Mouse (Mus musculus): Measurements from ENCODE around the gene Stam. TPM values are rescaled to one million over a fixed set of nuclear protein-coding genes. Genes with fewer than 3 reads are reported as not detected.

Gene Stam
- polyA plus RNA-seq, 1 experiment: 71.3 TPM

- Histone ChIP-seq H3K4me3 (ENCODE audit: low read depth, low read length) (no peak overlapping the region), H3K4me1 (ENCODE audit: control insufficient read depth, insufficient read depth, low read length) (no peaks in the 10 kb centered on the region), H3K9me3 (replicated peaks; ENCODE audit: control insufficient read depth, insufficient read depth, low read length, poor library complexity, severe bottlenecking) (peaks cover 16% of the 10 kb centered on the region), H3K9ac (ENCODE audit: low read depth, poor library complexity, severe bottlenecking) (no peak overlapping the region), H3K27me3 (ENCODE audit: control insufficient read depth, insufficient read depth, low read length, poor library complexity, severe bottlenecking) (no peaks in the 10 kb centered on the region), H3K36me3 (ENCODE audit: control insufficient read depth, insufficient read depth, low read length, poor library complexity, severe bottlenecking) (0 out of 2 replicates have a peak, but pooled peaks cover 5% of the 10 kb centered on the region), H3K27ac (ENCODE audit: insufficient read depth, low read length) (no peak overlapping the region)
- no peak for TF ChIP-seq POLR2A (IDR thresholded peaks at IDR 0.05; ENCODE audit: insufficient read depth, low read length)
- no peak for TF ChIP-seq EP300 (IDR thresholded peaks at IDR 0.05; ENCODE audit: insufficient read depth, low read depth, low read length)
- no peak for TF ChIP-seq CTCF (IDR thresholded peaks at IDR 0.05; ENCODE audit: low read depth, low read length)
These were observed 26.6 kb downstream of the Stam start for GRCm38 (mm10) chr2:14100533-14100932.

- Histone ChIP-seq H3K4me1 (ENCODE audit: control insufficient read depth, insufficient read depth, low read length) (no peaks in the 10 kb centered on the region), H3K4me3 (ENCODE audit: low read depth, low read length) (no peak overlapping the region), H3K9me3 (replicated peaks; ENCODE audit: control insufficient read depth, insufficient read depth, low read length, poor library complexity, severe bottlenecking) (0 out of 2 replicates have a peak, but pooled peaks cover 2% of the 10 kb centered on the region), H3K36me3 (ENCODE audit: control insufficient read depth, insufficient read depth, low read length, poor library complexity, severe bottlenecking) (0 out of 2 replicates have a peak, but pooled peaks cover 3% of the 10 kb centered on the region), H3K27me3 (ENCODE audit: control insufficient read depth, insufficient read depth, low read length, poor library complexity, severe bottlenecking) (no peaks in the 10 kb centered on the region), H3K27ac (ENCODE audit: insufficient read depth, low read length) (no peak overlapping the region), H3K9ac (ENCODE audit: low read depth, poor library complexity, severe bottlenecking) (no peak overlapping the region)
- TF ChIP-seq EP300 (IDR thresholded peaks at IDR 0.05; ENCODE audit: insufficient read depth, low read depth, low read length) (no peak), CTCF (IDR thresholded peaks at IDR 0.05; ENCODE audit: low read depth, low read length) (no peak), POLR2A (IDR thresholded peaks at IDR 0.05; ENCODE audit: insufficient read depth, low read length) (no peak)
These were observed 28.7 kb downstream of the Stam start for GRCm38 (mm10) chr2:14102603-14103002.

- H3K9ac ChIP-seq (ENCODE audit: low read depth, poor library complexity, severe bottlenecking): no peak overlapping the region
- no peaks in the 10 kb centered on the region for H3K4me1 ChIP-seq (ENCODE audit: control insufficient read depth, insufficient read depth, low read length)
- H3K27ac ChIP-seq (ENCODE audit: insufficient read depth, low read length): no peak overlapping the region
- 0 out of 2 replicates have a peak, but pooled peaks cover 3% of the 10 kb centered on the region for H3K36me3 ChIP-seq (ENCODE audit: control insufficient read depth, insufficient read depth, low read length, poor library complexity, severe bottlenecking)
- no peaks in the 10 kb centered on the region for H3K9me3 ChIP-seq (replicated peaks; ENCODE audit: control insufficient read depth, insufficient read depth, low read length, poor library complexity, severe bottlenecking)
- TF ChIP-seq POLR2A (IDR thresholded peaks at IDR 0.05; ENCODE audit: insufficient read depth, low read length) (no peak), EP300 (IDR thresholded peaks at IDR 0.05; ENCODE audit: insufficient read depth, low read depth, low read length) (no peak), CTCF (IDR thresholded peaks at IDR 0.05; ENCODE audit: low read depth, low read length) (no peak)
- H3K27me3 ChIP-seq (ENCODE audit: control insufficient read depth, insufficient read depth, low read length, poor library complexity, severe bottlenecking): no peaks in the 10 kb centered on the region
- no peak overlapping the region for H3K4me3 ChIP-seq (ENCODE audit: low read depth, low read length)
These were observed 30.0 kb downstream of the Stam start for GRCm38 (mm10) chr2:14103924-14104323.

GRCm38 (mm10) chr2:14107673-14108072, 33.8 kb downstream of the Stam start:
- Histone ChIP-seq H3K36me3 (ENCODE audit: control insufficient read depth, insufficient read depth, low read length, poor library complexity, severe bottlenecking) (0 out of 2 replicates have a peak, but pooled peaks cover 3% of the 10 kb centered on the region), H3K4me3 (ENCODE audit: low read depth, low read length) (no peak overlapping the region), H3K4me1 (ENCODE audit: control insufficient read depth, insufficient read depth, low read length) (no peaks in the 10 kb centered on the region), H3K9ac (ENCODE audit: low read depth, poor library complexity, severe bottlenecking) (no peak overlapping the region), H3K9me3 (replicated peaks; ENCODE audit: control insufficient read depth, insufficient read depth, low read length, poor library complexity, severe bottlenecking) (no peaks in the 10 kb centered on the region), H3K27ac (ENCODE audit: insufficient read depth, low read length) (no peak overlapping the region), H3K27me3 (ENCODE audit: control insufficient read depth, insufficient read depth, low read length, poor library complexity, severe bottlenecking) (no peaks in the 10 kb centered on the region)
- TF ChIP-seq EP300 (IDR thresholded peaks at IDR 0.05; ENCODE audit: insufficient read depth, low read depth, low read length) (no peak), POLR2A (IDR thresholded peaks at IDR 0.05; ENCODE audit: insufficient read depth, low read length) (no peak), CTCF (IDR thresholded peaks at IDR 0.05; ENCODE audit: low read depth, low read length) (no peak)

- Histone ChIP-seq H3K9me3 (replicated peaks; ENCODE audit: control insufficient read depth, insufficient read depth, low read length, poor library complexity, severe bottlenecking) (peaks cover 6% of the 10 kb centered on the region), H3K4me3 (ENCODE audit: low read depth, low read length) (no peak overlapping the region), H3K4me1 (ENCODE audit: control insufficient read depth, insufficient read depth, low read length) (no peaks in the 10 kb centered on the region), H3K9ac (ENCODE audit: low read depth, poor library complexity, severe bottlenecking) (no peak overlapping the region), H3K27ac (ENCODE audit: insufficient read depth, low read length) (no peak overlapping the region), H3K36me3 (ENCODE audit: control insufficient read depth, insufficient read depth, low read length, poor library complexity, severe bottlenecking) (peaks cover 14% of the 10 kb centered on the region), H3K27me3 (ENCODE audit: control insufficient read depth, insufficient read depth, low read length, poor library complexity, severe bottlenecking) (no peaks in the 10 kb centered on the region)
- TF ChIP-seq POLR2A (IDR thresholded peaks at IDR 0.05; ENCODE audit: insufficient read depth, low read length) (no peak), CTCF (IDR thresholded peaks at IDR 0.05; ENCODE audit: low read depth, low read length) (no peak), EP300 (IDR thresholded peaks at IDR 0.05; ENCODE audit: insufficient read depth, low read depth, low read length) (no peak)
These were observed 52.5 kb downstream of the Stam start for GRCm38 (mm10) chr2:14126387-14126786.

- Histone ChIP-seq H3K9me3 (replicated peaks; ENCODE audit: control insufficient read depth, insufficient read depth, low read length, poor library complexity, severe bottlenecking) (peaks cover 6% of the 10 kb centered on the region), H3K27me3 (ENCODE audit: control insufficient read depth, insufficient read depth, low read length, poor library complexity, severe bottlenecking) (no peaks in the 10 kb centered on the region), H3K9ac (ENCODE audit: low read depth, poor library complexity, severe bottlenecking) (no peak overlapping the region), H3K4me1 (ENCODE audit: control insufficient read depth, insufficient read depth, low read length) (no peaks in the 10 kb centered on the region), H3K36me3 (ENCODE audit: control insufficient read depth, insufficient read depth, low read length, poor library complexity, severe bottlenecking) (peaks cover 16% of the 10 kb centered on the region), H3K27ac (ENCODE audit: insufficient read depth, low read length) (no peak overlapping the region), H3K4me3 (ENCODE audit: low read depth, low read length) (no peak overlapping the region)
- TF ChIP-seq EP300 (IDR thresholded peaks at IDR 0.05; ENCODE audit: insufficient read depth, low read depth, low read length) (no peak), POLR2A (IDR thresholded peaks at IDR 0.05; ENCODE audit: insufficient read depth, low read length) (no peak), CTCF (IDR thresholded peaks at IDR 0.05; ENCODE audit: low read depth, low read length) (no peak)
These were observed 53.7 kb downstream of the Stam start for GRCm38 (mm10) chr2:14127629-14128028.

Data from ES-Bruce4 (cell line).